Mouse (Mus musculus): ENCODE measurements around the gene Ppy. TPM values are rescaled to one million over a fixed set of nuclear protein-coding genes. Genes with fewer than 3 reads are reported as not detected.
A peak's percentile ranks its signal among the peaks of the same experiment; 100 is the strongest.

The Ppy gene
- polyA plus RNA-seq, 1 experiment from 2014 or later, result not detected

- no peaks in the 10 kb centered on the region for H3K9me3 ChIP-seq (replicated peaks)
- peak within 1 kb of the TSS; percentile 94 for H3K4me2 ChIP-seq
- WGBS (ENCODE audit: insufficient replicate concordance), result under 1% methylated on average over 49 of the region's 49 CpGs
- peak within 1 kb of the TSS; percentile 95 for H3K27ac ChIP-seq (replicated peaks)
- peak within 1 kb of the TSS; percentile 68 for H3K4me3 ChIP-seq (replicated peaks)
- H3K4me1 ChIP-seq (replicated peaks), result peaks cover 41% of the 10 kb centered on the region
- peak; percentile 83 for ATAC-seq (ENCODE audit: insufficient read depth)
- H3K36me3 ChIP-seq (replicated peaks), result peaks cover 15% of the 10 kb centered on the region
- H3K27me3 ChIP-seq, result no peaks in the 10 kb centered on the region
- peak within 1 kb of the TSS; percentile 77 for H3K9ac ChIP-seq
Measured at GRCm38 (mm10) chr11:102087931-102088898, 12.9 kb downstream of the Ppy start, which contains the start of gene Mpp2. Gene Mpp2, minus strand, starts transcription at chr11:102088515.

- peak; percentile 30 for ATAC-seq (ENCODE audit: insufficient read depth)
- Histone ChIP-seq H3K36me3 (replicated peaks) (peaks cover 15% of the 10 kb centered on the region), H3K27ac (replicated peaks) (peak overlapping the region; percentile 95), H3K4me3 (replicated peaks) (peak overlapping the region; percentile 68), H3K9ac (peak overlapping the region; percentile 77), H3K4me2 (peak overlapping the region; percentile 94), H3K4me1 (replicated peaks) (peaks cover 46% of the 10 kb centered on the region), H3K9me3 (replicated peaks) (no peaks in the 10 kb centered on the region), H3K27me3 (peaks cover 4% of the 10 kb centered on the region; the same call in 1 of the 2 replicates)
- WGBS (ENCODE audit: insufficient replicate concordance), result under 1% methylated on average over 39 of the region's 39 CpGs
Measured at GRCm38 (mm10) chr11:102087081-102087751, 13.9 kb downstream of the Ppy start.

GRCm38 (mm10) chr11:102086331-102086730 is 14.8 kb downstream of the Ppy start:
- Histone ChIP-seq H3K9ac (no peak overlapping the region; the same call in 1 of the 2 replicates), H3K27me3 (peaks cover 13% of the 10 kb centered on the region), H3K4me2 (peak overlapping the region; percentile 94), H3K36me3 (replicated peaks) (peaks cover 15% of the 10 kb centered on the region), H3K4me3 (replicated peaks) (peak overlapping the region; percentile 68), H3K27ac (replicated peaks) (0 out of 2 replicates have a peak overlapping the region, but pooled peaks have one; percentile 95), H3K9me3 (replicated peaks) (no peaks in the 10 kb centered on the region), H3K4me1 (replicated peaks) (peaks cover 52% of the 10 kb centered on the region)
- WGBS (ENCODE audit: insufficient replicate concordance), result 27% methylated on average over 3 of the region's 3 CpGs
- no peak for ATAC-seq (ENCODE audit: insufficient read depth)

GRCm38 (mm10) chr11:102084159-102084558 is 17.0 kb downstream of the Ppy start:
- peaks cover 24% of the 10 kb centered on the region for H3K36me3 ChIP-seq (replicated peaks)
- no peak for ATAC-seq (ENCODE audit: insufficient read depth)
- no peak overlapping the region for H3K27ac ChIP-seq (replicated peaks)
- WGBS (ENCODE audit: insufficient replicate concordance), result 72% methylated on average over 7 of the region's 7 CpGs
- peaks cover 14% of the 10 kb centered on the region for H3K27me3 ChIP-seq
- no peaks in the 10 kb centered on the region for H3K9me3 ChIP-seq (replicated peaks)
- H3K9ac ChIP-seq, result no peak overlapping the region
- no peak overlapping the region for H3K4me3 ChIP-seq (replicated peaks)
- no peak overlapping the region for H3K4me2 ChIP-seq
- H3K4me1 ChIP-seq (replicated peaks), result peaks cover 42% of the 10 kb centered on the region

GRCm38 (mm10) chr11:102083193-102083592 is 17.9 kb downstream of the Ppy start:
- 0 out of 2 replicates have a peak overlapping the region, but pooled peaks have one; percentile 62 for H3K4me2 ChIP-seq
- H3K9me3 ChIP-seq (replicated peaks), result no peaks in the 10 kb centered on the region
- H3K27me3 ChIP-seq, result peaks cover 14% of the 10 kb centered on the region
- no peak overlapping the region for H3K4me3 ChIP-seq (replicated peaks)
- ATAC-seq (ENCODE audit: insufficient read depth), result no peak
- peaks cover 41% of the 10 kb centered on the region for H3K4me1 ChIP-seq (replicated peaks)
- H3K36me3 ChIP-seq (replicated peaks), result peaks cover 31% of the 10 kb centered on the region
- WGBS (ENCODE audit: insufficient replicate concordance), result 66% methylated on average over 4 of the region's 4 CpGs
- H3K9ac ChIP-seq, result no peak overlapping the region
- no peak overlapping the region for H3K27ac ChIP-seq (replicated peaks)

- Histone ChIP-seq H3K4me2 (peak overlapping the region; percentile 62), H3K9ac (peak overlapping the region; percentile 15; the same call in 1 of the 2 replicates), H3K4me1 (replicated peaks) (peaks cover 35% of the 10 kb centered on the region), H3K27ac (replicated peaks) (no peak overlapping the region), H3K9me3 (replicated peaks) (no peaks in the 10 kb centered on the region), H3K4me3 (replicated peaks) (peak overlapping the region; percentile 31), H3K36me3 (replicated peaks) (peaks cover 36% of the 10 kb centered on the region), H3K27me3 (peaks cover 14% of the 10 kb centered on the region)
- WGBS (ENCODE audit: insufficient replicate concordance), result 1% methylated on average over 18 of the region's 18 CpGs
- ATAC-seq (ENCODE audit: insufficient read depth), result peak; percentile 59
Measured at GRCm38 (mm10) chr11:102082322-102082721, 18.8 kb downstream of the Ppy start.

GRCm38 (mm10) chr11:102073722-102074121 is 27.4 kb downstream of the Ppy start:
- WGBS (ENCODE audit: insufficient replicate concordance), result 81% methylated on average over 14 of the region's 14 CpGs
- ATAC-seq (ENCODE audit: insufficient read depth), result no peak
- Histone ChIP-seq H3K4me1 (replicated peaks) (no peaks in the 10 kb centered on the region; the same call in 1 of the 2 replicates), H3K27ac (replicated peaks) (no peak overlapping the region), H3K36me3 (replicated peaks) (peaks cover 23% of the 10 kb centered on the region), H3K4me3 (replicated peaks) (no peak overlapping the region), H3K4me2 (no peak overlapping the region), H3K27me3 (peaks cover 16% of the 10 kb centered on the region), H3K9ac (no peak overlapping the region), H3K9me3 (replicated peaks) (no peaks in the 10 kb centered on the region)

- Histone ChIP-seq H3K27ac (replicated peaks) (no peak overlapping the region), H3K4me2 (no peak overlapping the region), H3K4me1 (replicated peaks) (no peaks in the 10 kb centered on the region; the same call in 1 of the 2 replicates), H3K9me3 (replicated peaks) (no peaks in the 10 kb centered on the region), H3K36me3 (replicated peaks) (peaks cover 14% of the 10 kb centered on the region), H3K9ac (no peak overlapping the region), H3K27me3 (peaks cover 16% of the 10 kb centered on the region), H3K4me3 (replicated peaks) (no peak overlapping the region)
- WGBS (ENCODE audit: insufficient replicate concordance), result 26% methylated on average over 5 of the region's 5 CpGs
- ATAC-seq (ENCODE audit: insufficient read depth), result no peak
Measured at GRCm38 (mm10) chr11:102072729-102073128, 28.4 kb downstream of the Ppy start.

GRCm38 (mm10) chr11:102070426-102070825 is 30.7 kb downstream of the Ppy start:
- ATAC-seq (ENCODE audit: insufficient read depth), result no peak
- Histone ChIP-seq H3K27me3 (peaks cover 16% of the 10 kb centered on the region), H3K4me3 (replicated peaks) (no peak overlapping the region), H3K27ac (replicated peaks) (no peak overlapping the region), H3K9me3 (replicated peaks) (no peaks in the 10 kb centered on the region), H3K4me1 (replicated peaks) (peaks cover 5% of the 10 kb centered on the region; the same call in 1 of the 2 replicates), H3K36me3 (replicated peaks) (0 out of 2 replicates have a peak, but pooled peaks cover 4% of the 10 kb centered on the region), H3K4me2 (no peak overlapping the region), H3K9ac (no peak overlapping the region)
- WGBS (ENCODE audit: insufficient replicate concordance), result 25% methylated on average over 13 of the region's 13 CpGs

GRCm38 (mm10) chr11:102069633-102070032 is 31.5 kb downstream of the Ppy start:
- Histone ChIP-seq H3K27me3 (peaks cover 16% of the 10 kb centered on the region), H3K4me1 (replicated peaks) (peaks cover 5% of the 10 kb centered on the region; the same call in 1 of the 2 replicates), H3K9ac (no peak overlapping the region), H3K9me3 (replicated peaks) (no peaks in the 10 kb centered on the region), H3K27ac (replicated peaks) (no peak overlapping the region), H3K36me3 (replicated peaks) (0 out of 2 replicates have a peak, but pooled peaks cover 4% of the 10 kb centered on the region), H3K4me3 (replicated peaks) (no peak overlapping the region), H3K4me2 (no peak overlapping the region)
- WGBS (ENCODE audit: insufficient replicate concordance), result 61% methylated on average over 11 of the region's 11 CpGs
- ATAC-seq (ENCODE audit: insufficient read depth), result no peak

GRCm38 (mm10) chr11:102068969-102069368 is 32.1 kb downstream of the Ppy start:
- Histone ChIP-seq H3K27me3 (peaks cover 16% of the 10 kb centered on the region), H3K36me3 (replicated peaks) (peaks cover 9% of the 10 kb centered on the region), H3K27ac (replicated peaks) (no peak overlapping the region), H3K4me2 (no peak overlapping the region), H3K4me1 (replicated peaks) (peaks cover 5% of the 10 kb centered on the region; the same call in 1 of the 2 replicates), H3K9me3 (replicated peaks) (no peaks in the 10 kb centered on the region), H3K4me3 (replicated peaks) (no peak overlapping the region), H3K9ac (no peak overlapping the region)
- no peak for ATAC-seq (ENCODE audit: insufficient read depth)
- 30% methylated on average over 2 of the region's 2 CpGs for WGBS (ENCODE audit: insufficient replicate concordance)

Data from liver, embryonic 15.5 days (tissue).